Mouse (Mus musculus): Measurements from ENCODE around the gene Sipa1l1.
A peak's percentile ranks its signal among the peaks of the same experiment; 100 is the strongest.

Gene Sipa1l1

GRCm38 (mm10) chr12:82209753-82210152 is 40.6 kb downstream of the Sipa1l1 start:
- no peak for DNase-seq (ENCODE audit: low spot score)

- no peak for DNase-seq (ENCODE audit: low spot score)
Observed at GRCm38 (mm10) chr12:82213056-82213455, 43.9 kb downstream of the Sipa1l1 start.

- DNase-seq (ENCODE audit: low spot score), result no peak
Observed at GRCm38 (mm10) chr12:82214916-82215315, 45.8 kb downstream of the Sipa1l1 start.

- DNase-seq (ENCODE audit: low spot score), result no peak
Observed at GRCm38 (mm10) chr12:82216801-82217553, 47.9 kb downstream of the Sipa1l1 start.

- no peak for DNase-seq (ENCODE audit: low spot score)
Observed at GRCm38 (mm10) chr12:82218201-82218600, 49.1 kb downstream of the Sipa1l1 start.

GRCm38 (mm10) chr12:82220367-82221089 is 51.4 kb downstream of the Sipa1l1 start:
- DNase-seq (ENCODE audit: low spot score), result no peak

GRCm38 (mm10) chr12:82223126-82223815 is 54.2 kb downstream of the Sipa1l1 start:
- DNase-seq (ENCODE audit: low spot score), result no peak

- DNase-seq (ENCODE audit: low spot score), result no peak
Observed at GRCm38 (mm10) chr12:82224848-82225247, 55.7 kb downstream of the Sipa1l1 start.

GRCm38 (mm10) chr12:82225278-82225677 is 56.2 kb downstream of the Sipa1l1 start:
- DNase-seq (ENCODE audit: low spot score), result no peak

GRCm38 (mm10) chr12:82225751-82226228 is 56.7 kb downstream of the Sipa1l1 start:
- peak; percentile 76 for DNase-seq (ENCODE audit: low spot score)

- no peak for DNase-seq (ENCODE audit: low spot score)
Observed at GRCm38 (mm10) chr12:82226311-82227066, 57.4 kb downstream of the Sipa1l1 start.

- DNase-seq (ENCODE audit: low spot score), result no peak
Observed at GRCm38 (mm10) chr12:82230127-82230526, 61.0 kb downstream of the Sipa1l1 start.

GRCm38 (mm10) chr12:82231191-82231590 is 62.1 kb downstream of the Sipa1l1 start:
- DNase-seq (ENCODE audit: low spot score), result no peak

- no peak for DNase-seq (ENCODE audit: low spot score)
Observed at GRCm38 (mm10) chr12:82233177-82233576, 64.1 kb downstream of the Sipa1l1 start.

- DNase-seq (ENCODE audit: low spot score), result no peak
Observed at GRCm38 (mm10) chr12:82234463-82235223, 65.5 kb downstream of the Sipa1l1 start.

GRCm38 (mm10) chr12:82237095-82237494 is 68.0 kb downstream of the Sipa1l1 start:
- no peak for DNase-seq (ENCODE audit: low spot score)

GRCm38 (mm10) chr12:82237946-82238345 is 68.8 kb downstream of the Sipa1l1 start:
- no peak for DNase-seq (ENCODE audit: low spot score)

- no peak for DNase-seq (ENCODE audit: low spot score)
Observed at GRCm38 (mm10) chr12:82240674-82241073, 71.6 kb downstream of the Sipa1l1 start.

- DNase-seq (ENCODE audit: low spot score), result peak; percentile 26
Observed at GRCm38 (mm10) chr12:82245219-82245618, 76.1 kb downstream of the Sipa1l1 start.

GRCm38 (mm10) chr12:82246422-82246821 is 77.3 kb downstream of the Sipa1l1 start:
- no peak for DNase-seq (ENCODE audit: low spot score)
